8 mouse cellular contexts compared by ENCODE assay signal in genomic region chr4:156227752-156228392, GRCm38 (mm10). TPM values are rescaled to one million over a fixed set of nuclear protein-coding genes. Genes with fewer than 3 reads are reported as not detected.
DNase-seq lines count a peak whose midpoint lies in the region; ATAC-seq and TF ChIP-seq lines count a peak whose summit lies in the region.

No protein-coding gene starts in this region.

- no peak overlapping the region for H3K27ac ChIP-seq in embryonic facial prominence, embryonic 11.5 days (replicated peaks; ENCODE audit: low read depth, low read length)
- no peak overlapping the region for H3K27ac ChIP-seq in hindbrain, embryonic 11.5 days (ENCODE audit: low read depth, low read length)
- H3K27ac ChIP-seq in layer of hippocampus, adult 2 months = no peak overlapping the region

- TF ChIP-seq POLR2A in lung, adult 2 months (IDR thresholded peaks at IDR 0.05; ENCODE audit: borderline replicate concordance, extremely low read depth, low read depth, low read length) = no peak

- no peak overlapping the region; the same call in 1 of the 2 replicates for H3K4me2 ChIP-seq in embryonic facial prominence, embryonic 11.5 days (ENCODE audit: low read depth, low read length)
- no peak overlapping the region for H3K4me2 ChIP-seq in hindbrain, embryonic 11.5 days (replicated peaks; ENCODE audit: low read depth, low read length)

- H3K9ac ChIP-seq in embryonic facial prominence, embryonic 11.5 days (replicated peaks; ENCODE audit: low read length) = 0 out of 2 replicates have a peak overlapping the region, but pooled peaks have one; percentile 13
- H3K9ac ChIP-seq in hindbrain, embryonic 11.5 days (ENCODE audit: low read depth, low read length) = no peak overlapping the region

- intact Hi-C loops in gastrocnemius, postnatal 36 days (cut with DNase I) = no loop called here

- ATAC-seq in embryonic facial prominence, embryonic 11.5 days (replicated peaks; ENCODE audit: insufficient number of reproducible peaks, low FRiP score, low TSS enrichment, low read depth) = peak; percentile 18; the same call in 1 of the 2 replicates
- ATAC-seq in hindbrain, embryonic 11.5 days (ENCODE audit: low FRiP score) = 0 out of 2 replicates have a peak, but pooled peaks have one; percentile 15

- H3K36me3 ChIP-seq in embryonic facial prominence, embryonic 11.5 days (replicated peaks; ENCODE audit: control insufficient read depth, insufficient read depth, low read depth, low read length) = peaks cover 11% of the 10 kb centered on the region
- H3K36me3 ChIP-seq in hindbrain, embryonic 11.5 days (ENCODE audit: control insufficient read depth, insufficient read depth, low read length) = peaks cover 18% of the 10 kb centered on the region; the same call in 1 of the 2 replicates

- H3K9me3 ChIP-seq in embryonic facial prominence, embryonic 11.5 days (replicated peaks; ENCODE audit: control insufficient read depth, low read length) = no peaks in the 10 kb centered on the region
- H3K9me3 ChIP-seq in hindbrain, embryonic 11.5 days (ENCODE audit: control insufficient read depth, low read length) = no peaks in the 10 kb centered on the region

- H3K27me3 ChIP-seq in embryonic facial prominence, embryonic 11.5 days (ENCODE audit: control insufficient read depth, insufficient read depth, low read length) = no peaks in the 10 kb centered on the region
- no peaks in the 10 kb centered on the region for H3K27me3 ChIP-seq in hindbrain, embryonic 11.5 days (ENCODE audit: control insufficient read depth, insufficient read depth, low read length)

- WGBS in embryonic facial prominence, embryonic 11.5 days = 41% methylated on average over 18 of the region's 18 CpGs
- WGBS in hindbrain, embryonic 11.5 days = 41% methylated on average over 18 of the region's 18 CpGs
- WGBS in lung, adult 2 months = 36% methylated on average over 18 of the region's 18 CpGs

- TF ChIP-seq CTCF in lung, adult 2 months (IDR thresholded peaks at IDR 0.05; ENCODE audit: insufficient read depth, low read length) = no peak
- no peak for TF ChIP-seq CTCF in layer of hippocampus, adult 2 months (conservative IDR thresholded peaks at IDR 0.05)

- no peak overlapping the region for H3K4me3 ChIP-seq in embryonic facial prominence, embryonic 11.5 days (ENCODE audit: low read depth, low read length)
- no peak overlapping the region for H3K4me3 ChIP-seq in hindbrain, embryonic 11.5 days (ENCODE audit: low read depth, low read length)
- peak overlapping the region; percentile 39 for H3K4me3 ChIP-seq in lung, adult 2 months (replicated peaks; ENCODE audit: extremely low read depth, low read depth, low read length)
- H3K4me3 ChIP-seq in layer of hippocampus, adult 2 months = no peak overlapping the region

- DNase-seq in heart, adult 18-20 months = peak; percentile 58 to 67
- no peak for DNase-seq in heart, adult 8-10 months (ENCODE audit: low spot score)
- no peak for DNase-seq in embryonic facial prominence, embryonic 11.5 days (ENCODE audit: low spot score)
- DNase-seq in hindbrain, embryonic 11.5 days (ENCODE audit: low spot score) = no peak
- DNase-seq in lung, adult 2 months = peak; percentile 59
- no peak for DNase-seq in right cerebral cortex, adult 2 months (ENCODE audit: low spot score in 2 of 2)
- DNase-seq in layer of hippocampus, adult 2 months (ENCODE audit: low spot score in 2 of 2) = no peak
- DNase-seq in gastrocnemius, postnatal 36 days = no peak

- no peaks in the 10 kb centered on the region; the same call in 1 of the 2 replicates for H3K4me1 ChIP-seq in embryonic facial prominence, embryonic 11.5 days (ENCODE audit: control insufficient read depth, insufficient read depth, low read length)
- no peaks in the 10 kb centered on the region for H3K4me1 ChIP-seq in hindbrain, embryonic 11.5 days (replicated peaks; ENCODE audit: control insufficient read depth, insufficient read depth, low read length)
- no peaks in the 10 kb centered on the region; the same call in 1 of the 2 replicates for H3K4me1 ChIP-seq in lung, adult 2 months (ENCODE audit: control insufficient read depth, insufficient read depth, low read length)

RNA-seq across cellular contexts. Expression of gene Plekhn1, which starts 6.8 kb away (rescaled TPM):
- 10 to 100 TPM; 10.1 to 11.0 TPM for total RNA-seq in heart, adult 18-20 months (2021)
- total RNA-seq in heart, adult 8-10 months (2022) = 10 to 100 TPM in 3 of 4 experiments, 1 to 10 TPM in 1; 9.5 to 11.8 (median 10.9) TPM
- 15.3 and 15.7 TPM in 2 replicates for polyA plus RNA-seq in embryonic facial prominence, embryonic 11.5 days (2014; fragmentation: Nextera tagmentation; extraction: Ambion mirVana)
- polyA plus RNA-seq in hindbrain, embryonic 11.5 days (2014; fragmentation: Nextera tagmentation; extraction: Ambion mirVana) = 17.0 and 17.8 TPM in 2 replicates
- polyA plus RNA-seq in lung, adult 2 months (2012; rRNA removed) = 61.9 and 78.1 TPM in 2 replicates
- total RNA-seq in layer of hippocampus, adult 2 months (2021) = 10 to 100 TPM; 41.4 to 43.1 TPM
- 1 to 10 TPM; 5.0 to 5.9 TPM for total RNA-seq in gastrocnemius, postnatal 36 days (2021)

RNA-seq across cellular contexts. Expression of gene Noc2l, which starts 7.9 kb away (rescaled TPM):
- total RNA-seq in heart, adult 18-20 months (2021) = 10 to 100 TPM; 22.9 to 27.0 TPM
- 10 to 100 TPM; 22.1 to 24.5 (median 22.8) TPM for total RNA-seq in heart, adult 8-10 months (2022)
- polyA plus RNA-seq in embryonic facial prominence, embryonic 11.5 days (2014; fragmentation: Nextera tagmentation; extraction: Ambion mirVana) = 76.9 and 80.6 TPM in 2 replicates
- 78.0 and 78.6 TPM in 2 replicates for polyA plus RNA-seq in hindbrain, embryonic 11.5 days (2014; fragmentation: Nextera tagmentation; extraction: Ambion mirVana)
- 44.1 and 54.6 TPM in 2 replicates for polyA plus RNA-seq in lung, adult 2 months (2012; rRNA removed)
- total RNA-seq in layer of hippocampus, adult 2 months (2021) = 10 to 100 TPM; 70.7 to 72.1 TPM
- 10 to 100 TPM; 25.2 to 29.4 TPM for total RNA-seq in gastrocnemius, postnatal 36 days (2021)

RNA-seq across cellular contexts. Expression of gene Perm1, which starts 12.2 kb away (rescaled TPM):
- 100 to 1,000 TPM; 265 to 319 TPM for total RNA-seq in heart, adult 18-20 months (2021)
- total RNA-seq in heart, adult 8-10 months (2022) = 100 to 1,000 TPM; 327 to 378 (median 333) TPM
- polyA plus RNA-seq in embryonic facial prominence, embryonic 11.5 days (2014; fragmentation: Nextera tagmentation; extraction: Ambion mirVana) = 0.36 and 0.60 TPM in 2 replicates
- polyA plus RNA-seq in hindbrain, embryonic 11.5 days (2014; fragmentation: Nextera tagmentation; extraction: Ambion mirVana) = 1.1 and 1.4 TPM in 2 replicates
- 2.0 and 6.0 TPM in 2 replicates for polyA plus RNA-seq in lung, adult 2 months (2012; rRNA removed)
- under 1 TPM; 0.26 to 0.44 TPM for total RNA-seq in layer of hippocampus, adult 2 months (2021)
- 100 to 1,000 TPM; 144 to 172 TPM for total RNA-seq in gastrocnemius, postnatal 36 days (2021)

RNA-seq across cellular contexts. Expression of gene AW011738, which starts 24.8 kb away (rescaled TPM):
- total RNA-seq in heart, adult 18-20 months (2021) = 10 to 100 TPM in 1 of 2 experiments, 1 to 10 TPM in 1; 9.5 to 11.6 TPM
- total RNA-seq in heart, adult 8-10 months (2022) = 10 to 100 TPM; 10.1 to 14.4 (median 12.2) TPM
- polyA plus RNA-seq in embryonic facial prominence, embryonic 11.5 days (2014; fragmentation: Nextera tagmentation; extraction: Ambion mirVana) = 0.55 and 0.56 TPM in 2 replicates
- 2.0 and 3.1 TPM in 2 replicates for polyA plus RNA-seq in hindbrain, embryonic 11.5 days (2014; fragmentation: Nextera tagmentation; extraction: Ambion mirVana)
- polyA plus RNA-seq in lung, adult 2 months (2012; rRNA removed) = 4.6 and 5.1 TPM in 2 replicates
- total RNA-seq in layer of hippocampus, adult 2 months (2021) = 1 to 10 TPM; 5.6 to 7.1 TPM
- total RNA-seq in gastrocnemius, postnatal 36 days (2021) = 1 to 10 TPM; 2.8 to 4.4 TPM

RNA-seq across cellular contexts. Expression of gene Isg15, which starts 27.3 kb away (rescaled TPM):
- 1 to 10 TPM; 2.3 to 3.1 TPM for total RNA-seq in heart, adult 18-20 months (2021)
- 1 to 10 TPM; 1.7 to 2.8 (median 2.0) TPM for total RNA-seq in heart, adult 8-10 months (2022)
- polyA plus RNA-seq in embryonic facial prominence, embryonic 11.5 days (2014; fragmentation: Nextera tagmentation; extraction: Ambion mirVana) = 0.29 and 0.49 TPM in 2 replicates
- polyA plus RNA-seq in hindbrain, embryonic 11.5 days (2014; fragmentation: Nextera tagmentation; extraction: Ambion mirVana) = 0.54 and 1.2 TPM in 2 replicates
- 8.1 and 12.2 TPM in 2 replicates for polyA plus RNA-seq in lung, adult 2 months (2012; rRNA removed)
- total RNA-seq in layer of hippocampus, adult 2 months (2021) = 1 to 10 TPM in 1 of 2 experiments, under 1 TPM in 1; 0.87 to 1.3 TPM
- total RNA-seq in gastrocnemius, postnatal 36 days (2021) = 1 to 10 TPM in 1 of 2 experiments, under 1 TPM in 1; 0.97 to 1.1 TPM

Comparison
In these comparisons a context has a peak if more than half of its experiments do, and no peak if none do; other contexts are left out.
1. DNase-seq: peak in heart, adult 18-20 months (2 of 2) and lung, adult 2 months (single experiment); none in heart, adult 8-10 months (single experiment), embryonic facial prominence, embryonic 11.5 days (single experiment), hindbrain, embryonic 11.5 days (single experiment), right cerebral cortex, adult 2 months (0 of 2), layer of hippocampus, adult 2 months (0 of 2) and gastrocnemius, postnatal 36 days (0 of 2).
2. RNA of gene Perm1, which starts 12.2 kb away (total RNA-seq): 327 to 378 TPM in heart, adult 8-10 months, 265 to 319 TPM in heart, adult 18-20 months and 144 to 172 TPM in gastrocnemius, postnatal 36 days; 0.26 to 0.44 TPM in layer of hippocampus, adult 2 months; every median in the first group is over 100 times any median in the second.